Comparison of ENCODE assay signal across 8 mouse cellular contexts in the genomic region with DNA sequence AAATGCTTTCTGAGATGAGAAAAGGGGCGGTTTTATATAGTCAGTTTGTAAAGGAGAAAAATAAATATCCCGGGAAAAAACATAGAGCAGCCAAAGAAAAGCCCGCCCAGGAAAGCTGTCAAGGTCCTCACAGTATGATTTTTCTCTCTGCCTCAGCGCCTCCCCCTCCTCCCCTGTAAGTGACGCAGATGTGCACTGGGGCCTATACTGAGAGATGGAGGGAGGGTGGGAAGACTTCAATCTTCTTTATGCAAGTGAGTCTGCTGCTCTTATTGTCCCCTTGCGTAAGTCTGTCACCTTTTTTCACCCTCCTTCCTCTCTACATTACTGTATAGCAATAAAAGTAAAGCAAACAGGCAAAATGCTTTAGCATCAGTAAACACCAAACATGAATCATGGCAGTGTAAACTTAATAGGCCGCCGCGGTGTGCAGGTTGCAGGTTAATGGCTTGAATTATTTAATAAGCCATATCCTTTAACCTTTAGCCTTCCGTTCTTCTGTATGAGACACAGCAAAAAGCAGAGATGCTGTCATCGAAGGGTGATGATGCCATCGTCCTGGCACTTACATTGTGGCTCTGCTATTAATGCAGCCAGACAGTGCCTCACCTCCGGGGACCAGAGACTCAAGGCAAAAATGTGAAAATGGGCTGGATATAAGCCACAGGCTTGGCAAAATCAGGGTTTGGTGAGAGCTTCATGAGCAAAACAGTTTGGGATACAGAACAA. TPM values are rescaled to one million over a fixed set of nuclear protein-coding genes. Genes with fewer than 3 reads are reported as not detected.
DNase-seq lines count a peak whose midpoint lies in the region; ATAC-seq and TF ChIP-seq lines count a peak whose summit lies in the region.

A gene (minus strand): TSS at position 149 of the 729 bp plus-strand sequence.

- no peak for TF ChIP-seq CTCF in hindbrain, postnatal 0 days (IDR thresholded peaks at IDR 0.05; ENCODE audit: low read depth)

- H3K27me3 ChIP-seq in kidney, embryonic 15.5 days = peaks cover 28% of the 10 kb centered on the region
- no peaks in the 10 kb centered on the region for H3K27me3 ChIP-seq in hindbrain, postnatal 0 days (ENCODE audit: insufficient read depth, low read length)

- no peaks in the 10 kb centered on the region for H3K36me3 ChIP-seq in kidney, embryonic 15.5 days
- H3K36me3 ChIP-seq in hindbrain, postnatal 0 days (ENCODE audit: insufficient read depth, low read length) = no peaks in the 10 kb centered on the region

- H3K27ac ChIP-seq in kidney, embryonic 15.5 days = no peak within 1 kb of the TSS
- peak within 1 kb of the TSS; percentile 80 for H3K27ac ChIP-seq in hindbrain, postnatal 0 days

- no peak for DNase-seq in kidney, postnatal 25 days
- DNase-seq in embryo, embryonic 11 days = peak; percentile 40
- peak; percentile 75 for DNase-seq in hindbrain, postnatal 0 days (ENCODE audit: low spot score)
- DNase-seq in neural tube, embryonic 10.5 days (ENCODE audit: extremely low spot score, low spot score) = peak; percentile 13
- DNase-seq in thymus, postnatal 14 days = no peak
- DNase-seq in thymus, postnatal 10 days (ENCODE audit: low spot score in 2 of 2) = no peak
- DNase-seq in kidney, postnatal 36 days = no peak

- H3K4me3 ChIP-seq in kidney, embryonic 15.5 days (replicated peaks) = peak within 1 kb of the TSS; percentile 43
- H3K4me3 ChIP-seq in hindbrain, postnatal 0 days (ENCODE audit: low read length) = peak within 1 kb of the TSS; percentile 66

- 43% methylated on average over 13 of the region's 13 CpGs for WGBS in kidney, embryonic 15.5 days
- WGBS in hindbrain, postnatal 0 days = 31% methylated on average over 13 of the region's 13 CpGs

- no peak within 1 kb of the TSS for H3K9ac ChIP-seq in kidney, embryonic 15.5 days
- peak within 1 kb of the TSS; percentile 71 for H3K9ac ChIP-seq in hindbrain, postnatal 0 days (replicated peaks; ENCODE audit: low read length)

- H3K4me2 ChIP-seq in kidney, embryonic 15.5 days = peak within 1 kb of the TSS; percentile 87
- peak within 1 kb of the TSS; percentile 91 for H3K4me2 ChIP-seq in hindbrain, postnatal 0 days (ENCODE audit: low read depth, low read length)

- peaks cover 14% of the 10 kb centered on the region for H3K4me1 ChIP-seq in kidney, embryonic 15.5 days
- H3K4me1 ChIP-seq in hindbrain, postnatal 0 days (ENCODE audit: insufficient read depth, low read length) = no peaks in the 10 kb centered on the region

- ATAC-seq in kidney, embryonic 15.5 days (replicated peaks; ENCODE audit: low FRiP score) = peak; percentile 62; the same call in 1 of the 2 replicates
- ATAC-seq in hindbrain, postnatal 0 days = peak; percentile 92

- no peaks in the 10 kb centered on the region for H3K9me3 ChIP-seq in kidney, embryonic 15.5 days (replicated peaks)
- H3K9me3 ChIP-seq in hindbrain, postnatal 0 days (ENCODE audit: low read length) = no peaks in the 10 kb centered on the region

RNA-seq across cellular contexts. Expression of the gene that starts here (rescaled TPM):
- not detected in 2 replicates for polyA plus RNA-seq in kidney, embryonic 15.5 days (2015; fragmentation: Nextera tagmentation; extraction: Ambion mirVana)
- 10.1 and 10.8 TPM in 2 replicates for total RNA-seq in hindbrain, postnatal 0 days (2014; rRNA removed)
- polyA plus RNA-seq in hindbrain, postnatal 0 days (2015; fragmentation: Nextera tagmentation; extraction: Ambion mirVana) = 6.7 and 7.2 TPM in 2 replicates

Comparison
In these comparisons a context has a peak if more than half of its experiments do, and no peak if none do; other contexts are left out.
1. Peak in ATAC-seq, H3K4me3 ChIP-seq and H3K4me2 ChIP-seq in kidney, embryonic 15.5 days; RNA of the gene not detected or under 1 TPM.
2. DNase-seq: peak in embryo, embryonic 11 days (single experiment), hindbrain, postnatal 0 days (single experiment) and neural tube, embryonic 10.5 days (single experiment); none in kidney, postnatal 25 days (0 of 2), thymus, postnatal 14 days (single experiment), thymus, postnatal 10 days (0 of 2) and kidney, postnatal 36 days (0 of 2).